Mouse (Mus musculus): ENCODE measurements around the gene Tmc8.

GRCm38 (mm10) chr11:117777111-117777510 lies 4.8 kb upstream of the Tmc8 start:
- TF ChIP-seq CTCF (IDR thresholded peaks at IDR 0.05; ENCODE audit: extremely low read depth, insufficient read length, insufficient replicate concordance, low read depth, low read length) (no peak), POLR2A (IDR thresholded peaks at IDR 0.05; ENCODE audit: low read depth, low read length) (no peak)

Measured in small intestine, adult 2 months (tissue).